Mouse (Mus musculus) ES-Bruce4 (cell line): Measurements from ENCODE around the gene Pick1.

ENCODE experiments used
- CTCF ChIP-seq: IDR thresholded peaks from one replicate; pipeline ENCODE4 v1.8.1; 2011; ENCODE audit warnings: low read depth, low read length
- POLR2A ChIP-seq: IDR thresholded peaks from one replicate; pipeline ENCODE4 v1.8.1; 2011; ENCODE audit warnings: low read length; ENCODE audit not compliant: insufficient read depth

DNA sequence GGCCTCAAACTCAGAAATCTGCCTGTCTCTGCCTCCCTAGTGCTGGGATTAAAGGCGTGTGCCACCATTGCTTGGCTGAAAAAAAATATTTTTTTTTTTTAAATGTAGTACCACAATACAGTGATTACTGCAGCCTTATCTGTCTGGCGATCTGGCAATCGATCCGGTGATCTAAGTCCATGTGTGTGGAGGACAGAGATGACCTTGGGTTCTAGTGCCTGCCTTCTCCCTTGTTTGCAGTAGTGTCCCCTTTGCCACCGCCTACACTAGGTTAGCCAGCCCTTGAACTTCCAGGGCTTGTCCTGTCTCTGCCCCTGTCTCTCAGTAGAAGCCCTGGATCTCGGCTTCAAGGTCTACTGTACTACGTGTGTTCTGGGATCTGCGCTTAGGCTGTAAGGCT, 41.2 kb upstream of the Pick1 start:
- TF ChIP-seq POLR2A (no peak), CTCF (no peak)
